Mouse (Mus musculus) kidney, adult 8-10 months (tissue): ENCODE results near the gene Tsen54.

ENCODE experiments used
- DNase-seq, 2 experiments: peaks; one replicate each; pipeline ENCODE4 v3.0.0; 2022

The Tsen54 gene

GRCm38 (mm10) chr11:115805005-115805404 is 9.5 kb upstream of the Tsen54 start:
- no peak for DNase-seq

GRCm38 (mm10) chr11:115806154-115806553 is 8.4 kb upstream of the Tsen54 start:
- DNase-seq, result no peak

GRCm38 (mm10) chr11:115807306-115807705 is 7.2 kb upstream of the Tsen54 start:
- DNase-seq, result no peak

GRCm38 (mm10) chr11:115807971-115808370 is 6.6 kb upstream of the Tsen54 start:
- DNase-seq, result no peak

GRCm38 (mm10) chr11:115808696-115809310 is 5.7 kb upstream of the Tsen54 start:
- no peak for DNase-seq

GRCm38 (mm10) chr11:115809311-115809781 is 5.2 kb upstream of the Tsen54 start:
- DNase-seq, result peak; percentile 61 to 76

GRCm38 (mm10) chr11:115810377-115810776 is 4.1 kb upstream of the Tsen54 start:
- DNase-seq, result peak; percentile 77 to 84

- DNase-seq, result no peak
These were observed 3.0 kb upstream of the Tsen54 start for GRCm38 (mm10) chr11:115811381-115812093.

- DNase-seq, result peak; percentile 57 to 72
These were observed 2.4 kb upstream of the Tsen54 start for GRCm38 (mm10) chr11:115812095-115812494.

GRCm38 (mm10) chr11:115812533-115813420 is 1.7 kb upstream of the Tsen54 start:
- DNase-seq, result peak in 1 of 2 experiments; percentile 54

- peak; percentile 96 for DNase-seq
These were observed 822 bp upstream of the Tsen54 start, which contains the start of gene Caskin2 for GRCm38 (mm10) chr11:115813507-115814296. Caskin2 (minus strand) TSS chr11:115813639.

- DNase-seq, result no peak
These were observed 2.8 kb downstream of the Tsen54 start for GRCm38 (mm10) chr11:115817331-115817730.

GRCm38 (mm10) chr11:115819915-115820623 is 5.5 kb downstream of the Tsen54 start:
- peak in 1 of 2 experiments; percentile 46 for DNase-seq

GRCm38 (mm10) chr11:115821001-115821400 is 6.5 kb downstream of the Tsen54 start:
- no peak for DNase-seq

GRCm38 (mm10) chr11:115823774-115824740 is 9.5 kb downstream of the Tsen54 start, which contains the start of gene Llgl2:
Llgl2 (plus strand) TSS chr11:115824049.
- DNase-seq, result peak; percentile 91 to 95

GRCm38 (mm10) chr11:115824813-115825212 is 10.3 kb downstream of the Tsen54 start:
- DNase-seq, result no peak

- DNase-seq, result no peak
These were observed 12.0 kb downstream of the Tsen54 start for GRCm38 (mm10) chr11:115826487-115826886.

- no peak for DNase-seq
These were observed 13.1 kb downstream of the Tsen54 start for GRCm38 (mm10) chr11:115827624-115828023.

GRCm38 (mm10) chr11:115829036-115829435 is 14.5 kb downstream of the Tsen54 start:
- no peak for DNase-seq
